Mouse (Mus musculus) myocyte (in vitro differentiated cells): Measurements from ENCODE around the gene Slx4.

Source experiments
- CEBPB ChIP-seq: IDR thresholded peaks from 2 replicates; pipeline ENCODE4 v1.6.1; 2011; ENCODE audit warnings: mild to moderate bottlenecking, moderate library complexity; ENCODE audit not compliant: poor library complexity, insufficient read depth, severe bottlenecking
- E2F4 ChIP-seq: IDR thresholded peaks from one replicate; pipeline ENCODE4 v1.6.1; 2011; ENCODE audit warnings: mild to moderate bottlenecking, control low read depth, moderate library complexity; ENCODE audit not compliant: insufficient read depth
- MAX ChIP-seq: IDR thresholded peaks from one replicate; pipeline ENCODE4 v1.6.1; 2011; ENCODE audit warnings: low read depth, mild to moderate bottlenecking, control low read depth
- MYOD1 ChIP-seq, 3 experiments: IDR thresholded peaks; one replicate each; pipeline ENCODE4 v1.6.1; 2011; ENCODE audit warnings: control low read depth in 2 of 3, low read depth in 2 of 3, mild to moderate bottlenecking in 2 of 3, moderate library complexity in 1 of 3; ENCODE audit not compliant: insufficient read length in 2 of 3, control insufficient read depth in 1 of 3
- MYOG ChIP-seq, 3 experiments: IDR thresholded peaks; one replicate each; pipeline ENCODE4 v1.6.1; 2011; ENCODE audit warnings: control low read depth in 2 of 3, low read depth in 2 of 3, mild to moderate bottlenecking in 2 of 3; ENCODE audit not compliant: insufficient read length in 2 of 3, control insufficient read depth in 1 of 3, insufficient read depth in 1 of 3
- POLR2A ChIP-seq: IDR thresholded peaks from one replicate; pipeline ENCODE4 v1.6.1; 2011; ENCODE audit warnings: low read depth, mild to moderate bottlenecking, control low read depth, moderate library complexity; ENCODE audit not compliant: insufficient read length
- POLR2AphosphoS2 ChIP-seq: IDR thresholded peaks from one replicate; pipeline ENCODE4 v1.6.1; 2011; ENCODE audit warnings: low read depth, control low read depth; ENCODE audit not compliant: insufficient read length
- TCF12 ChIP-seq: IDR thresholded peaks from one replicate; pipeline ENCODE4 v1.6.1; 2011; ENCODE audit warnings: mild to moderate bottlenecking, control low read depth; ENCODE audit not compliant: poor library complexity, insufficient read depth, severe bottlenecking
- TCF3 ChIP-seq: IDR thresholded peaks from one replicate; pipeline ENCODE4 v1.6.1; 2011; ENCODE audit warnings: low read depth, control low read depth; ENCODE audit not compliant: insufficient read length
- USF1 ChIP-seq: IDR thresholded peaks from one replicate; pipeline ENCODE4 v1.6.1; 2011; ENCODE audit warnings: low read depth, mild to moderate bottlenecking, control low read depth, moderate library complexity

DNA sequence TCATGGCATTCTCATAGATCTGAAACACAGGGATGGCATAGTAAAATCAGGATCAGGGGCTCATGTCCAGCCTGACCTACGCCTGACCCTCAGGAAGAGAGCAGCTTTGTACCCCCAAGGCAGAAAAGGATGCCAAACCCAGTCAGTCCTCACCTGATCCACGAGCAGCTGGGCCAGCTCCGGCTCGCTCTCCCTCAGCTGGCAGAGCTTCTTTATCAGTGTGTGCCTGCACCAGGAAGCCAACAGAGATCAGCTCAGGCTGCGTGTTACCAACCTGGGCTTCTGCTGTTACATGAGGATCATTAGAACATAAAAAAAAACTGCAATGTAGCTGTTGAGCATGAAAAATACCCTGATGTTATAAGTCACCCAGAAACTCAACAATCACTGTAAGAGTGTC lies 36.6 kb upstream of the Slx4 start:
- no peak for TF ChIP-seq CEBPB
- TF ChIP-seq POLR2A = no peak
- TF ChIP-seq MYOG (IDR thresholded peaks at IDR 0.05; ENCODE audit: control insufficient read depth in 1 of 3, insufficient read depth in 1 of 3, insufficient read length in 2 of 3, low read depth in 2 of 3) = no peak
- TF ChIP-seq E2F4 = no peak
- no peak for TF ChIP-seq USF1
- TF ChIP-seq TCF12 = no peak
- TF ChIP-seq MAX = no peak
- TF ChIP-seq TCF3 = no peak
- TF ChIP-seq POLR2AphosphoS2 = no peak
- TF ChIP-seq MYOD1 (IDR thresholded peaks at IDR 0.05; ENCODE audit: control insufficient read depth in 1 of 3, insufficient read length in 2 of 3, low read depth in 2 of 3) = no peak
